Mouse (Mus musculus) cerebellum, postnatal 14 days (tissue): ENCODE results near the gene Snd1.

Experiments
- DNase-seq, 2 experiments: peaks; one replicate each; pipeline ENCODE4 v3.0.0; 2021; ENCODE audit warnings: mixed read lengths in 2 of 2

Snd1 gene

GRCm38 (mm10) chr6:28599120-28599519, 124.2 kb downstream of the Snd1 start:
- DNase-seq = no peak

GRCm38 (mm10) chr6:28600404-28600803, 125.5 kb downstream of the Snd1 start:
- no peak for DNase-seq

GRCm38 (mm10) chr6:28603401-28603800, 128.5 kb downstream of the Snd1 start:
- DNase-seq = no peak

- DNase-seq = no peak
Observed at GRCm38 (mm10) chr6:28603823-28604222, 128.9 kb downstream of the Snd1 start.

GRCm38 (mm10) chr6:28609291-28609690, 134.4 kb downstream of the Snd1 start:
- no peak for DNase-seq

GRCm38 (mm10) chr6:28610127-28610526, 135.2 kb downstream of the Snd1 start:
- no peak for DNase-seq

GRCm38 (mm10) chr6:28613441-28613840, 138.5 kb downstream of the Snd1 start:
- DNase-seq = no peak

GRCm38 (mm10) chr6:28614856-28615255, 139.9 kb downstream of the Snd1 start:
- DNase-seq = no peak

- peak; percentile 25 to 49 for DNase-seq
Observed at GRCm38 (mm10) chr6:28615408-28615807, 140.5 kb downstream of the Snd1 start.

- no peak for DNase-seq
Observed at GRCm38 (mm10) chr6:28615966-28616365, 141.0 kb downstream of the Snd1 start.

GRCm38 (mm10) chr6:28618299-28618698, 143.4 kb downstream of the Snd1 start:
- no peak for DNase-seq

GRCm38 (mm10) chr6:28618751-28619153, 143.8 kb downstream of the Snd1 start:
- peak; percentile 60 to 63 for DNase-seq

GRCm38 (mm10) chr6:28621431-28621830, 146.5 kb downstream of the Snd1 start:
- DNase-seq = no peak

GRCm38 (mm10) chr6:28621961-28622360, 147.0 kb downstream of the Snd1 start:
- DNase-seq = no peak

- DNase-seq = no peak
Observed at GRCm38 (mm10) chr6:28622522-28622921, 147.6 kb downstream of the Snd1 start.

GRCm38 (mm10) chr6:28622963-28623362, 148.0 kb downstream of the Snd1 start:
- no peak for DNase-seq

- no peak for DNase-seq
Observed at GRCm38 (mm10) chr6:28628408-28628807, 153.5 kb downstream of the Snd1 start.

- no peak for DNase-seq
Observed at GRCm38 (mm10) chr6:28629866-28630265, 154.9 kb downstream of the Snd1 start.

GRCm38 (mm10) chr6:28630926-28631325, 156.0 kb downstream of the Snd1 start:
- peak in 1 of 2 experiments; percentile 37 for DNase-seq

GRCm38 (mm10) chr6:28633120-28633519, 158.2 kb downstream of the Snd1 start:
- DNase-seq = peak; percentile 31 to 33

GRCm38 (mm10) chr6:28633656-28634055, 158.7 kb downstream of the Snd1 start:
- peak; percentile 39 to 51 for DNase-seq

GRCm38 (mm10) chr6:28635092-28635491, 160.2 kb downstream of the Snd1 start:
- DNase-seq = no peak

GRCm38 (mm10) chr6:28635531-28636348, 160.8 kb downstream of the Snd1 start:
- no peak for DNase-seq

GRCm38 (mm10) chr6:28640088-28640487, 165.1 kb downstream of the Snd1 start:
- DNase-seq = no peak

- DNase-seq = no peak
Observed at GRCm38 (mm10) chr6:28642909-28643308, 168.0 kb downstream of the Snd1 start.
